Mouse (Mus musculus): ENCODE results near the gene Pcsk1n. TPM values are rescaled to one million over a fixed set of nuclear protein-coding genes. Genes with fewer than 3 reads are reported as not detected.
A peak's percentile ranks its signal among the peaks of the same experiment; 100 is the strongest.

The Pcsk1n gene
- 1.4 and 3.8 TPM in 2 replicates for polyA plus RNA-seq (2012; ENCODE audit: insufficient read depth, low replicate concordance)

DNA sequence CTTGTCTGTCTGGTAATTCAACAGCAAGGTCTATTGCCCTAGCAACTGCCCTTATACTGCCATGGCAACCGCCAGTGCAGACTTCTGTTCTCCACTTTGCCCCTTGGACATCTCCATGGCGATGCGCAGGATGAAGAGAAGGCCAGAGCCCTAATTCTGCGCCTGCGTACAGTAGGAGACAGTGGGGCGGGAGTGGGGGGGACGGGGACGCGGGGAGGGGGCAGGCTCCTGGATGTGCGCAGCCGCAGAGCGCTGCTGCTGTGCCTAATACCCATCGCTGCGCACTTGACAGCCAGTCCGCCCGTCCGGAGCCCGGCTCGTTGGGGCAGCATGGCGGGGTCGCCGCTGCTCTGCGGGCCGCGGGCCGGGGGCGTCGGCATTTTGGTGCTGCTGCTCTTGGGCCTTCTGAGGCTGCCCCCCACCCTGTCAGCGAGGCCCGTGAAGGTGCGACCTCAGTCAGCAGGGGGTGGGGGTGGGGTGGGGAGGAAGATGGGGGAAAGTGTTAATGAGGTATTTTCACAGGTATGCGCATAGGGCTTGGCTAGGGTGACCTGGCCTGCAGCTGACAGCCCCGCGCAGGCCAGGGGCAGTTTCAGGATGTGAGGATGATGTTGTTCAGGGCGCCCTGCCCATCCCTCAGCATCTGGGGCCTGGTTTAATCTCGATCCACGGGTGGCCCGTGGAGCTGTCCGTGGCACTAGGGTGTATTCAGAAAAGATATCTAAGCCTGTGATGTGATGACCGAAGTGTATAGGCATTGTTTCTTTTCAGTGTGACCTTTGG, at the start of gene Pcsk1n:
TSS of gene Pcsk1n (plus strand) at position 222 of the 783 bp plus-strand sequence.
- TF ChIP-seq FLI1 (IDR thresholded peaks at IDR 0.05; ENCODE audit: low read length): no peak
- no peak for TF ChIP-seq GATA1 (IDR thresholded peaks at IDR 0.05; ENCODE audit: borderline replicate concordance, low read length)
- peaks cover 32% of the 10 kb centered on the region for H3K4me1 ChIP-seq
- H3K9me3 ChIP-seq: peaks cover 17% of the 10 kb centered on the region
- H3K36me3 ChIP-seq (replicated peaks; ENCODE audit: low read length): no peaks in the 10 kb centered on the region
- H3K4me3 ChIP-seq (replicated peaks): no peak within 1 kb of the TSS
- peaks cover 60% of the 10 kb centered on the region for H3K27me3 ChIP-seq (replicated peaks)

- peaks cover 79% of the 10 kb centered on the region for H3K36me3 ChIP-seq (replicated peaks; ENCODE audit: low read length)
- TF ChIP-seq FLI1 (IDR thresholded peaks at IDR 0.05; ENCODE audit: low read length) (no peak), GATA1 (IDR thresholded peaks at IDR 0.05; ENCODE audit: borderline replicate concordance, low read length) (no peak)
- no peak overlapping the region for H3K4me3 ChIP-seq (replicated peaks)
- no peaks in the 10 kb centered on the region for H3K27me3 ChIP-seq (replicated peaks)
- no peaks in the 10 kb centered on the region for H3K9me3 ChIP-seq
- H3K4me1 ChIP-seq: peaks cover 52% of the 10 kb centered on the region
Measured at GRCm38 (mm10) chrX:7869826-7870225, 49.8 kb upstream of the Pcsk1n start.

GRCm38 (mm10) chrX:7878007-7878419, 41.6 kb upstream of the Pcsk1n start, which contains the start of gene Pim2:
Gene Pim2 (plus strand): TSS chrX:7878262.
- H3K4me3 ChIP-seq (replicated peaks): peak within 1 kb of the TSS; percentile 95
- TF ChIP-seq GATA1 (IDR thresholded peaks at IDR 0.05; ENCODE audit: borderline replicate concordance, low read length): no peak
- no peak for TF ChIP-seq FLI1 (IDR thresholded peaks at IDR 0.05; ENCODE audit: low read length)
- H3K4me1 ChIP-seq: peaks cover 32% of the 10 kb centered on the region
- H3K36me3 ChIP-seq (replicated peaks; ENCODE audit: low read length): peaks cover 52% of the 10 kb centered on the region
- 0 out of 2 replicates have a peak, but pooled peaks cover 6% of the 10 kb centered on the region for H3K9me3 ChIP-seq
- H3K27me3 ChIP-seq (replicated peaks): no peaks in the 10 kb centered on the region

DNA sequence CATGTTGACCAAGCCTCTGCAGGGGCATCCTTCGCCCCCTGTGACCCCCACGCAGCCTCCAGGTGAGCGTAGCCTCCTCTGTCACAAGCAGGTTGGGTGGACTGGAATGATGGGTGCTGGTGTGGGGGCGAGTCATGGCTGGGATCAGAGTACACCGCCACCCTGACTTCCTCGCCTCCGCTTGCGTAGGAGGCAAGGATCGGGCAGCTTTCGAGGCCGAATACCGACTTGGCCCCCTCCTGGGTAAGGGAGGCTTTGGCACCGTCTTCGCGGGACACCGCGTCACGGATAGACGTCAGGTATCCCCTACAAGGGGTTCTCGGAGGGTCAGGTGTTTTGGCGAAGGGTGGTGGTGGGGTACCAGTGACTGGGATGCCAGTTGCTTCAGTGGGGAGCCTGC, 41.1 kb upstream of the Pcsk1n start:
- TF ChIP-seq FLI1 (IDR thresholded peaks at IDR 0.05; ENCODE audit: low read length) (no peak), GATA1 (IDR thresholded peaks at IDR 0.05; ENCODE audit: borderline replicate concordance, low read length) (no peak)
- Histone ChIP-seq H3K4me3 (replicated peaks) (peak overlapping the region; percentile 95), H3K36me3 (replicated peaks; ENCODE audit: low read length) (peaks cover 47% of the 10 kb centered on the region), H3K4me1 (peaks cover 27% of the 10 kb centered on the region), H3K9me3 (0 out of 2 replicates have a peak, but pooled peaks cover 6% of the 10 kb centered on the region), H3K27me3 (replicated peaks) (no peaks in the 10 kb centered on the region)

DNA sequence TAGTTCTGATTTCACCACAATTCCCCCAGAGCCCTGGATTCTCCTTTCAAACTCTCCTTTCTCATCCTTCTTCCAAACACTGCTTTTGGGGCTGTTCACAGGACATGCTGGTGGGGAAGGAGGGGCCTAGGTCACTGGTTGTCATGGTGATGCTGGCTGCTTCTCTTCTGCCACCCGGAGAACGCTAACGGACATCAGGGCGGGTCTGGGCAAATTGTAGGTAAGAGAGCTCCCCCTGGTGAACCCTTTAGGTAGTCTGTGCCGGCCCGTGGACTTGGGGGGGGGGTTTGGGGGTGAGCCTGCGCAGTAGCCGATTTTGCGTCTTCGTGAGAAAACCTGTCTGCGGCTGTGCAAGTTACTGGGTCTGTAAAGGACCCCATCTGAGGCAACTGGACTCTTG, 39.8 kb upstream of the Pcsk1n start:
- Histone ChIP-seq H3K27me3 (replicated peaks) (no peaks in the 10 kb centered on the region), H3K4me3 (replicated peaks) (peak overlapping the region; percentile 95), H3K36me3 (replicated peaks; ENCODE audit: low read length) (peaks cover 34% of the 10 kb centered on the region), H3K9me3 (0 out of 2 replicates have a peak, but pooled peaks cover 6% of the 10 kb centered on the region), H3K4me1 (peaks cover 25% of the 10 kb centered on the region)
- TF ChIP-seq FLI1 (IDR thresholded peaks at IDR 0.05; ENCODE audit: low read length) (no peak), GATA1 (IDR thresholded peaks at IDR 0.05; ENCODE audit: borderline replicate concordance, low read length) (no peak)

DNA sequence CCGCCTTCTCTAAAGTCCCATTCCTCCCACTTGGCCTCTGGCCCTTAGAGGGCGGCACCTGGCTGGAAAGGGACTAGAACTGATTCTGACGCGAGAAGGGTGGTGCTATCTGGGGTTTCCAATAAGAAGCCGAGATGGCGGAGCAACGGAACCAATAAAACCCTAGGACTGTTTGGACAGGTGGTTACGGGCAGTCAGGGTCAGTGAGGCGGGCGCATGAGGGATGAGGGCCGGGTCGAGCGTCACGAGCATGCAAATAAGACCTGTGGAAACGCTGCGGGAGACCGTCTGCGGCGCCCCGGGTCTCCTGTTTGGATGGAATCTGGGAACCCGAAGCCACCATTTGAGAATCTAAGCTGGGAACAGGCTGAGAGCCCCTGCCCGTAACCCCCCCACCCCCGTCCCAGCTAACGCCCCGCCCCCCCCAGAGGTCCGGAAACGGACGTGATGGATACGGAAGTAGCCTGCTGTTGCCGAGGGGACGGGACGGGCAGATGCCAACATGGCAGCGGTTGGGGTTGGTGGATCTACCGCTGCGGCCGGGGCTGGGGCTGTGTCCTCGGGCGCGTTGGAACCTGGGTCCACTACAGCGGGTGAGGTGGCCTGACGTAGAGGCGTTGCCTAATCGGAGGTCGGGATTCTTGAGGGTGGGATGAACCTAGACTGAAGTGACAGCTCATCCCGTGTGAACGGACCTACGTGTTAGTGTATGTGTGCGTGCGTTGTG, 35.6 kb upstream of the Pcsk1n start, which contains the start of gene Slc35a2:
TSS of gene Slc35a2 (plus strand) at position 188 of the 727 bp plus-strand sequence.
- no peaks in the 10 kb centered on the region for H3K27me3 ChIP-seq (replicated peaks)
- TF ChIP-seq GATA1 (IDR thresholded peaks at IDR 0.05; ENCODE audit: borderline replicate concordance, low read length) (no peak), FLI1 (IDR thresholded peaks at IDR 0.05; ENCODE audit: low read length) (no peak)
- H3K36me3 ChIP-seq (replicated peaks; ENCODE audit: low read length): peaks cover 46% of the 10 kb centered on the region
- H3K4me3 ChIP-seq (replicated peaks): peak within 1 kb of the TSS; percentile 97
- H3K9me3 ChIP-seq: no peaks in the 10 kb centered on the region
- H3K4me1 ChIP-seq: peaks cover 28% of the 10 kb centered on the region

- peak overlapping the region; percentile 96 for H3K4me3 ChIP-seq (replicated peaks)
- no peaks in the 10 kb centered on the region for H3K27me3 ChIP-seq (replicated peaks)
- TF ChIP-seq FLI1 (IDR thresholded peaks at IDR 0.05; ENCODE audit: low read length) (no peak), GATA1 (IDR thresholded peaks at IDR 0.05; ENCODE audit: borderline replicate concordance, low read length) (no peak)
- H3K9me3 ChIP-seq: 0 out of 2 replicates have a peak, but pooled peaks cover 3% of the 10 kb centered on the region
- peaks cover 47% of the 10 kb centered on the region for H3K36me3 ChIP-seq (replicated peaks; ENCODE audit: low read length)
- H3K4me1 ChIP-seq: peaks cover 17% of the 10 kb centered on the region; the same call in 1 of the 2 replicates
Measured at GRCm38 (mm10) chrX:7898211-7898610, 21.4 kb upstream of the Pcsk1n start.

GRCm38 (mm10) chrX:7898880-7899874, 20.4 kb upstream of the Pcsk1n start, which contains the start of the genes Pqbp1 and Timm17b:
Gene Pqbp1 (minus strand): TSS chrX:7899269.
Gene Timm17b (plus strand): TSS chrX:7899357.
- no peaks in the 10 kb centered on the region for H3K27me3 ChIP-seq (replicated peaks)
- peaks cover 17% of the 10 kb centered on the region; the same call in 1 of the 2 replicates for H3K4me1 ChIP-seq
- 0 out of 2 replicates have a peak, but pooled peaks cover 3% of the 10 kb centered on the region for H3K9me3 ChIP-seq
- TF ChIP-seq FLI1 (IDR thresholded peaks at IDR 0.05; ENCODE audit: low read length) (no peak), GATA1 (IDR thresholded peaks at IDR 0.05; ENCODE audit: borderline replicate concordance, low read length) (no peak)
- peaks cover 45% of the 10 kb centered on the region for H3K36me3 ChIP-seq (replicated peaks; ENCODE audit: low read length)
- peak within 1 kb of the TSS; percentile 96 for H3K4me3 ChIP-seq (replicated peaks)
